Mouse (Mus musculus) induced T-regulatory cell, adult 2 months (primary cell): Measurements from ENCODE around the gene Catip.

Source experiments
- DNase-seq: peaks from one replicate; pipeline ENCODE4 v3.0.0-alpha.2; 2012; ENCODE audit warnings: low read depth

Gene Catip

DNA sequence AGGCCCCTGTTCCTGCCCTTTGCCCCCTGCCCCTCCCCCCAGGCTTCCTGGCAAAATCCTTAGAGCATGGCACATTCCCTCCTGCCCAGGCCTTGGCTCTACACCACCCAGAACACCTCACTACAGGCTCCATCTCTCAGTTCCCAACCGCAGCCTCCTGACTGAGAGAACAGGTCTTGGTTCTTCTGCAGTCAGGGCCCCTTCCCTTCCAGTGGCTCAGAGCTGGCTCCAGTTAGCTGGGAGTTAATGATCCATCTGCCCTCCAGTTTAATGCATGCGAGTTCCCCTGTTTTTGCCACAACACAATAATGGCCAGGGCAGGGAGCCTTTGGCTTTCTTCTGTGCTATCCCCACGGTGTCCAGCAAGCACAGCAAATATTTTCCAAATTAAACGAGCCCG, 18.7 kb upstream of the Catip start:
- no peak for DNase-seq

DNA sequence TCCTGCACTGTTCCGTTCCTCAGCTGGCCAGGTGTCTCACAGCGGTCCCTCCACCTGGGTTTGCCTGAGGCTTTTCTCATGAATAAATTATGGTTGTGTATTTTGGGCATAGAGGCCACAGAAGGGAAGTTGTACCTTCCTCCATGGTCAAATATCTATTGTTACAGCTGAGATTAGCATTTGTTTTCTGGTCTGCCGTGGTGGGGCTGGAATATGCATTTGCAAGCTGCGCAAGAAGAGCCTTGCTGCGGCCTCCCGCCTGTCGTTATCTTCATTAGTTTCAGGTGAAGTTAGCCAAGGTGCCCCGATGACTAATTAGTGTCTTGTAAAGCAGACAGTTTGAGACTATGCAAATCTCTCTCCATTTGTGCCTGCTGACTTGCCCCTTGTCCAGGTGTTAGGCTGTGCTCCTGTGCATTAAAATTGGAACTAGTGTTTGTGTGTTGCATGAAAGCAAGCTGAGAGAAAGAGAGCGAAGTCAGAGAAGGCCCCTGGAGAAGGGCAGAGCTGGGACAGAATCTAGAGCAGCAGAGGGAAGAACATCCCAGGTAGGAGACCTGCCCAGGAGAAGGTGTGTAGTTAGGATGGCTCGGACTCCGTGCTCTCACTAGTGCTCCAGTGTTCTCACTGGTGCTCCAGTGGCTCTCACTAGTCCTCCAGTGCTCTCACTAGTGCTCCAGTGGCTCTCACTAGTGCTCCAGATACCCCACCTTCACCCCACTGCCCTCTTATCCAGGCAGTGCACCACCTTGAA, 17.6 kb upstream of the Catip start:
- DNase-seq, result no peak

DNA sequence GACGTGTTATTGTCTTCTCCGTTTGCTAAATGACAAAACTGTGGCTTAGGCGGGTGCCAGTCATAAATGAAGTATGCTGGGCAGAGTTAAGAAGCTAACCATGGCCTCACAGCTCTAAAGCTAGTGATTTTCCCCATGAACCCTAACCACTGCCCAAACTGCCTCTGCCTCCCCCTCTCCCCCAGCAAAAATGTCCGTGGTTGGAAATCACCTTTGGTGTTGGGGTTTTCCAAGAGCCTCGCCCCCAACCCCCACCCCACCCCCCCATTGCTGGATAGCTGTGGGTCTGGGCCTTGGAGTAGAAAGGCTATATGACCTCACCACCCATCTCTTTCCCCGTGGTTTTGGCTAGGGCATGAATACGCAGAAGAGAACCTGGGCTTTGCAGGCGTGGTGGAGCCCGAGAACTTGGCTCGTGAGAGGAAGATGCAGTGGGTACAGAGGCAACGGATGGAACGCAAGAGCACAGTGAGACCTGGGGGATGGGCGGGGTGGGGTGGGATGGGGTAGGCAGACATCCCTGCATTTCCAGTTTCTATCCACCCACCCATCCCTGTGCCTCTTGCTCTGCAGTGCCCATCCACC, 10.6 kb upstream of the Catip start:
- DNase-seq, result peak; percentile 74

DNA sequence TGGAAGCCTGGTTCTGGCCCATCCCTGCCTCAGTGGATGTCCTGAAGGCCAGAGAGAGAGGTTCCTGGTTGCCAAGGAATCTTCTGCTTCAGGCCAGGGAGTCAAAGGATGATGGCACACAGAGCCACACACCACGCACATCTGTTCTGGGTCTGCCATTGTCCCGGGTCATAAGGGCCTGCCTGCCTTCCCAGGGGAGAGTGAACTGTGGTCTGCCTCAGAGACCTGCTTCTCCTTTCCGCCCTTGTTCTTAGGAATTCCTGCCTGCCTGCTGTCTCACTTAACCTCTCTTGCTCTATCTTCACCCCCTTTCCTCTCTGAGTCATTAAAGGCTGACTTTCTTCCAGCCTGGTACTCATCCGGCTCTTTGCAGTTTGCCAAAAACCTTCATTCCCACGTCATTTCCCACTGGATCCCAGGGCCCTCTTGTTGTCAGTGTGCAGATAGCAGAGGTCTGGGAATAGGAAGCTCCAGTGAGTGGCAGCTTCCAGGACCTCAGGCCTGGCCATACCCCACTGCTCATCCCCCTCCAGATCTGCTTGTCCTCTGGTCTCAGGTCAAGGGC, 9.3 kb upstream of the Catip start:
- DNase-seq, result no peak

DNA sequence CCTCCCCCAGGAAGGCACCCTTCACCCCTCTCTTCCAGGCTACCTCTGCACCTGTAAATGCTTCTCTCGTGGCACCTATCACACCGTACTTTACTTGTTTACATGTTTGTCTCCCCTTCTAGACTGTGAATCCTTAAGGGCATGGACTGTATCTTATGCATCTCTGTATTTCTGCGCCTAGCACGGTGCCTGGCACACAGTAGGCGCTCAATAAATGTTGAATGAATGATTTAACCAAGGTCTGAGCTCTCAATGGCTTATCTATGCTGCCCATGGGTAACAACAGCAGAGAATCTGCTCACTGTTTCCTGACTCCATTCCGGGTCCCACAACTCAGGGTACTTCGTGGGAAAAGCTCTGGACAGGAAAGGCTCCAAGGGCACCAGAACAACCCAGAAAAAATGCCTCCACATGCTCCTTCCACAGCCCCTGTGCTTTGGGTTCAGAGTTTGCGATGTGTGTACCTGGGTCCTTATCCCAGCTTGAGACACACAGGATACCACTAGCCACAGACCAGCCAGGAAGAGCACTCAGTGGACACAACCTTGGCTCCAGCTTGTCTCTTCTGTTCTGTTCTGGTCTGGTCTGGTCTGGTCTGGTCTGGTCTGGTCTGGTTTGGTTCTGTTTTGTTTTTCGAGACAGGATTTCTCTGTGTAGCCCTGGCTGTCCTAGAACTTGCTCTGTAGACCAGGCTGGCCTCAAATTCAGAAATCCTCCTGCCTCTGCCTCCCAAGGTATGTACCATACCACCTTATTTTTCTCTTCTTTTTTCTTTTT, 8.3 kb upstream of the Catip start:
- no peak for DNase-seq

DNA sequence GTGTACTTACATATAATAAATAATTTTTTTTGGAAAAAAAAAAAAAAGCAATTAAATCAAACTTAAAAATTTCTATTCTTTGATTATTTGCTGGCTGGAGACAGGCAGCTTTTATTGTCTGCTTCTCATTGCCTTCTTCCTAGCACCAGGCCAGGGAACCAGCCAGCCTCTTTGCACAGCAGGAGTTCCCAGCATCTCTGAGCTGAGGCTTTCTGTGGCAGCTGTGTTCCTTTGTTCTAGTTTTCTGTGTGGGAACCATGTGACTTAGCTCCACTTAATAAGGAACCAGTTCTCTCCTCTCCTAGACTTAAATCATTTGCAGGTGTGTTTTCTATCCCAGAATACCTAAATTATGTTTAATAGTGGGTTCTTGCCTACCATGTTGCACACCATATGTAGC, 4.4 kb upstream of the Catip start:
- no peak for DNase-seq

DNA sequence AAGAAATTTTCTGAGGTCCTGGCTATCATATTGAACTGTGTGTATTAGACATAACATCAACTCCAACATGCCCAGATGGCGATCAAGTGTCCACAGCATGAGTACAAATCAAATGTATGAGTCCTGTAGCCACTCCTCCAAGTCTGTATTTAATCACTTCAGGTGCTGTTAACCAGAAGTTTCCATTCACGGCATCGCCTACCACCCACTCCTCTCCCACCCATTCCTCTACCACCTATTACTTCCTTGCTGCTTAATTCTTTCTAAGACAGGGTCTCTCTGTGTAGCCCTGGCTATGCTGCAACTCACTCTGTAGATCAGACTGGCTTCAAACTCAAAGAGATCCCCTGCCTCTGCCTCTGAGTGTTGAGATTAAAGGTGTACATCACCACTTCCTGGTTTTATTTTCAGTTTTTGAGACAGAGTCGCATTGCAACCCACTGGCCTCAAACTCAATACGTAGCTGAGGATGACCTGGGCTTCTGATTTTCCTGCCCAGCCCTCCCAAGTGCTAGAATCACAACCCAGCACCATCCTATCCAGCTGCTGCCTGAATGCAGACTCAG, 1.9 kb upstream of the Catip start:
- DNase-seq, result peak; percentile 61

GRCm38 (mm10) chr1:74362325-74363229, 669 bp downstream of the Catip start:
- DNase-seq, result no peak

- no peak for DNase-seq
These were observed 1.5 kb downstream of the Catip start for GRCm38 (mm10) chr1:74363437-74363836.

DNA sequence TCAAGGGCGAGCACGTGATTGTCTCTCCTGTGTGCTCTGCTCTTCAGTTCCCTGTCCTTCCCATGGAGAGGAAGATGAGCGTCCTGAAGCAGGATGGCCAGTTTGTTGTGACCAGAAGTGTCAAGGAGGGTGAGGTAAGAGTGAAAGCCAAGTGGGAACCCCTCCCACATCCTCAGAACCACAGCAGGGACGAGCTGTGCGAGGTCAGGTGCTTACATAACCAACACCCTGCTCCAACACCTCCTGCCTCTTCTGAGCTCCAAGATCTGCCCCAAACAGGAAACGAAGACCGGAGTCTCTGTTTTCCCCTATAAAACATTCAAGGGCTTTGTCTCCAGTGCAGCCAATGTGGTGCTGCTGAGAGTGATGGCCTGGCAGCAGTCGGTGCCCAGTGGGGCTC, 2.4 kb downstream of the Catip start:
- DNase-seq, result no peak

GRCm38 (mm10) chr1:74367886-74368645, 6.2 kb downstream of the Catip start:
- peak; percentile 46 for DNase-seq

GRCm38 (mm10) chr1:74370040-74370439, 8.1 kb downstream of the Catip start:
- no peak for DNase-seq

DNA sequence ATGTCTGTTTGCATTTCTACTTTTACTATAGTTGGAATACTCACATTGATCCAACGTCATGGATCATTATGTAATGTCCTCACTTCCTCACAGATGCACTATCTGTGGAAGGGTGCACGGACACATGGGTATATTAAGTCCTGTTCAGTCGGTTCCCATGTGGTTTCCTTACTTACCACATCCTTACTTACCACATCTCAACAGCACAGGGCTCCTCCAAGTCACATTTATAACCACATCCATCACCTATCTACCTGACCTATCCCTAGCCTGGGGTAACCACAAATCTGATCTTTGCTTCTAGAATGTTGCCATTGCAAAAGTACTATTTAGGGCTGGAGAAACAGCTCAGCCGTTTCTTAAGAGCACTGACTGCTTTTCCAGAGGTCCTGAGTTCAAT, 11.5 kb downstream of the Catip start:
- DNase-seq, result peak; percentile 53

DNA sequence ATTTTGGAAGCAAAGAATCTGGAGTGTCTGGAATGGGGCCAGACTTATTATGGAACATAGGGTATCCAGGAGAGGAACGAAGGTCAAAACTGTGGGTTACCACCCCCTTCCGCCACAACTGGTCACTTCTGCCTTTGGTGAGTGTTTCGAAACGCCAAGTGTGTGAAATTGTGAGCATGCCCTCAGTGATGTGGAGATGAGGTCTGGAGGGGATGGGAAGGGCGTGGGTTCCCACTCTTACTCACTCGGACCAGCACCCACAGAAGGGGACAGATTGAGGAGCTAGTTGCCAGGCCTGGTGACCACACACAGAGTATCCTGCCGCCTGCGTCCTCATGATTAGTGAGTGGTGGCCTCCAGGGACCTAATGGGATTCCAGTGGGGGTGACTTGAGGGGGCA, 13.1 kb downstream of the Catip start, which contains the start of gene Slc11a1:
TSS of gene Slc11a1 (plus strand) at position 216 of the 400 bp plus-strand sequence.
- DNase-seq, result no peak

- no peak for DNase-seq
These were observed 13.7 kb downstream of the Catip start for GRCm38 (mm10) chr1:74375561-74375960.

- no peak for DNase-seq
These were observed 14.5 kb downstream of the Catip start for GRCm38 (mm10) chr1:74376396-74376795.

- DNase-seq, result peak; percentile 62
These were observed 17.2 kb downstream of the Catip start for GRCm38 (mm10) chr1:74379058-74379504.

GRCm38 (mm10) chr1:74380484-74380883, 18.6 kb downstream of the Catip start:
- DNase-seq, result no peak

- DNase-seq, result peak; percentile 51
These were observed 19.7 kb downstream of the Catip start for GRCm38 (mm10) chr1:74381588-74382021.

DNA sequence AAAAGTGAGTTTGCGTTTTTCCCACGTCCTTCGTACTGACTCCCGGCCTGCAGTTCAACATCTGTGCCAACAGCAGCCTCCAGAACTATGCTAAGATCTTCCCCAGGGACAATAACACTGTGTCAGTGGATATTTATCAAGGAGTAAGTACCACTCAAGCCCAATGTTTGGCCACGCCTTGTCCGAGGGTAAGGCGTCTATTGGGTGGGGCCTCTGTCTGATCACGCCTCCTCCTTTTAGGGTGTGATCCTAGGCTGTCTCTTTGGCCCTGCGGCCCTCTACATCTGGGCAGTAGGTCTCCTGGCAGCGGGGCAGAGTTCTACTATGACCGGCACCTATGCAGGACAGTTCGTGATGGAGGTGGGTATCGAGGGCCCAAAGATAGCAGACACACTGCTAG, 21.5 kb downstream of the Catip start:
- no peak for DNase-seq
